Mouse (Mus musculus) hematopoietic multipotent progenitor cell, adult 10-12 weeks (in vitro differentiated cells): Measurements from ENCODE around the gene Spats1. TPM values are rescaled to one million over a fixed set of nuclear protein-coding genes. Genes with fewer than 3 reads are reported as not detected.

Source experiments
- polyA plus RNA-seq: library from polyadenylated mRNA; stranded (reverse); fragments of >175 nt; gene quantifications from 2 replicates; pipeline ENCODE4 v1.2.3, GENCODE M21; 2012; ENCODE audit warnings: low replicate concordance

Gene Spats1
- not detected in 2 replicates for polyA plus RNA-seq

GRCm38 (mm10) chr17:45474669-45475465, at the start of gene Spats1:
Spats1 (minus strand) TSS chr17:45475415.

GRCm38 (mm10) chr17:45523263-45523662, 48.0 kb upstream of the Spats1 start, which contains the start of gene Tcte1:
Tcte1 (plus strand) TSS chr17:45523434.

GRCm38 (mm10) chr17:45506700-45507189, 31.5 kb upstream of the Spats1 start, which contains the start of gene Aars2:
Aars2 (plus strand) TSS chr17:45506841.

GRCm38 (mm10) chr17:45433419-45434261, 41.6 kb downstream of the Spats1 start, which contains the start of gene Cdc5l:
Cdc5l (minus strand) TSS chr17:45433737.

Other genes starting within 250 kb of the Spats1 start
- gene Cdc5l, start 41.7 kb downstream of the Spats1 start, polyA plus RNA-seq = 5.6 and 8.9 TPM in 2 replicates
- gene Aars2, start 31.4 kb upstream of the Spats1 start, polyA plus RNA-seq = 13.3 and 22.1 TPM in 2 replicates
- 0.15 TPM in 2 replicates for gene Tcte1, start 48.0 kb upstream of the Spats1 start, polyA plus RNA-seq
- 0.95 and 2.6 TPM in 2 replicates for gene Tmem151b, start 74.3 kb upstream of the Spats1 start, polyA plus RNA-seq
- 89.5 and 118 TPM in 2 replicates for gene Nfkbie, start 80.3 kb upstream of the Spats1 start, polyA plus RNA-seq
- gene Slc35b2, start 88.5 kb upstream of the Spats1 start, polyA plus RNA-seq = 25.5 and 43.0 TPM in 2 replicates
- 80.2 and 419 TPM in 2 replicates for gene Hsp90ab1, start 97.9 kb upstream of the Spats1 start, polyA plus RNA-seq
- gene Slc29a1, start 124.2 kb upstream of the Spats1 start, polyA plus RNA-seq = 30.9 and 141 TPM in 2 replicates
- gene Mymx, start 126.7 kb upstream of the Spats1 start, polyA plus RNA-seq = not detected in 2 replicates
- not detected in 2 replicates for gene Capn11, start 183.9 kb upstream of the Spats1 start, polyA plus RNA-seq
- 114 and 181 TPM in 2 replicates for gene Mrpl14, start 210.9 kb upstream of the Spats1 start, polyA plus RNA-seq
- 14.0 and 27.5 TPM in 2 replicates for gene Tmem63b, start 211.5 kb upstream of the Spats1 start, polyA plus RNA-seq